Mouse (Mus musculus) MEL (cell line): Measurements from ENCODE around the gene Clec12a.

Experiments
- BHLHE40 ChIP-seq: IDR thresholded peaks from 2 replicates; pipeline ENCODE4 v1.6.1; 2012; ENCODE audit warnings: low read depth, mild to moderate bottlenecking, inconsistent platforms, low read length, improper control_type of control experiment, borderline replicate concordance
- CTCF ChIP-seq, 3 experiments: IDR thresholded peaks in 2 of 3; conservative IDR thresholded peaks in 1 of 3; 2 replicates each; pipeline ENCODE4 v1.5.1; 2011 to 2012; ENCODE audit warnings: low read length in 3 of 3, low read depth in 2 of 3, mild to moderate bottlenecking in 2 of 3, improper control_type of control experiment in 1 of 3, inconsistent platforms in 1 of 3, mixed read lengths in 1 of 3, moderate library complexity in 1 of 3; ENCODE audit not compliant: control insufficient read depth in 1 of 3, insufficient read depth in 1 of 3, poor library complexity in 1 of 3, severe bottlenecking in 1 of 3
- MAFK ChIP-seq: IDR thresholded peaks from 2 replicates; pipeline ENCODE4 v1.6.1; 2011; ENCODE audit warnings: low read depth, mild to moderate bottlenecking, low read length, improper control_type of control experiment, borderline replicate concordance
- MYC ChIP-seq: IDR thresholded peaks from 2 replicates; pipeline ENCODE4 v1.6.1; 2011; ENCODE audit warnings: low read depth, mild to moderate bottlenecking, low read length, improper control_type of control experiment, moderate library complexity
- POLR2A ChIP-seq, 2 experiments: IDR thresholded peaks; 2 replicates each; pipeline ENCODE4 v1.6.1; 2011 to 2012; ENCODE audit warnings: low read length in 2 of 2, mild to moderate bottlenecking in 2 of 2, control low read depth in 1 of 2, improper control_type of control experiment in 1 of 2, low read depth in 1 of 2, moderate library complexity in 1 of 2; ENCODE audit not compliant: control insufficient read depth in 1 of 2, insufficient read depth in 1 of 2, poor library complexity in 1 of 2
- TCF12 ChIP-seq: IDR thresholded peaks from 2 replicates; pipeline ENCODE4 v1.6.1; 2014; ENCODE audit warnings: low read depth, mild to moderate bottlenecking, inconsistent platforms, low read length, improper control_type of control experiment, moderate library complexity
- USF2 ChIP-seq, 2 experiments: IDR thresholded peaks; 2 replicates each; pipeline ENCODE4 v1.6.1; 2011 to 2012; ENCODE audit warnings: improper control_type of control experiment in 2 of 2, low read length in 2 of 2, borderline replicate concordance in 1 of 2, inconsistent platforms in 1 of 2, low read depth in 1 of 2, mild to moderate bottlenecking in 1 of 2; ENCODE audit not compliant: insufficient read depth in 1 of 2
- ZKSCAN1 ChIP-seq: IDR thresholded peaks from 2 replicates; pipeline ENCODE4 v1.6.1; 2012; ENCODE audit warnings: low read depth, mild to moderate bottlenecking, inconsistent platforms, low read length, improper control_type of control experiment, moderate library complexity

- TF ChIP-seq MAFK = no peak
- no peak for TF ChIP-seq ZKSCAN1
- TF ChIP-seq TCF12 = no peak
- TF ChIP-seq BHLHE40 = no peak
- TF ChIP-seq USF2 (IDR thresholded peaks at IDR 0.05; ENCODE audit: borderline replicate concordance in 1 of 2, insufficient read depth in 1 of 2, low read depth in 1 of 2, low read length in 2 of 2) = no peak
- no peak for TF ChIP-seq POLR2A (IDR thresholded peaks at IDR 0.05; ENCODE audit: control insufficient read depth in 1 of 2, insufficient read depth in 1 of 2, low read depth in 1 of 2, low read length in 2 of 2, poor library complexity in 1 of 2)
- TF ChIP-seq CTCF (IDR thresholded peaks at IDR 0.05 in 2 of 3, conservative IDR thresholded peaks at IDR 0.05 in 1 of 3; ENCODE audit: control insufficient read depth in 1 of 3, insufficient read depth in 1 of 3, low read depth in 2 of 3, low read length in 3 of 3, poor library complexity in 1 of 3, severe bottlenecking in 1 of 3) = no peak
- TF ChIP-seq MYC = no peak
These were observed 27.1 kb downstream of the Clec12a start for GRCm38 (mm10) chr6:129369374-129370132.
